ENCODE assay signal across 22 mouse cellular contexts in the genomic region with DNA sequence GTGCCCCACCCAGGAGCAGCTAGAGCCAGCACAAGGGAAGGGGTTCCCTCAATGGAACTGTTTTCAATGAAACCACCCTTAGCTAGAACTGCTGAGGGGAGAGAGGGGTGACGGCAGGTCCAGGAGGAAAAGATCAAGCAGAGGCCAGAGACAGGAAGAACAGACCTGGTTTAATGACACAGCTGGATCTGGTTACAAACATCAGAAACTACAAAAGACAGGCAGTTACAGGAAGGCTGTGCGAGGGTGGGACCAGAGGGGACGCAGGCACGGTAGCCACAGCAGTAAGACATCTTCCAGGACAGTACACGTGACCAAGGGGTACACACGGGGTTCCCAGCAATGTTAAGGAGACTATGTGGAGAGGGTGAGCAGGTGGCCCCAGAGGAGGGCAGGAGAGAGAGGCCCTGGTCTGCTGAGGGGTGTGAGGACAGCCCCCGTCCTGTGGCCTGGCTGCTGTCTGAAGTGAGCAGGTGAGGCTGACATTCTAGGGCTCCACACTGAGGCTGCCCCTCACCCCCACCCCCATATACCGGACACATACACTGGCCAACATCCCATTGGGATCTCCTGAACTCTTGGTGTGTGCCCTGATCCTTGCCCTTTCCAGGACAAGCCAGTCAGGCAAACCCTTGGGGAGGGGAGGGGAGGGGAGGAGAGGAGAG. TPM values are rescaled to one million over a fixed set of nuclear protein-coding genes. Genes with fewer than 3 reads are reported as not detected.
DNase-seq lines count a peak whose midpoint lies in the region; ATAC-seq lines count a peak whose summit lies in the region.
"Had no signal": no experiment of that assay in that cellular context is flagged by ENCODE, and none has a peak within 500 bp of the region (broad histone marks: within the 10 kb centered on the region; RNA-seq: fewer than 3 reads in every experiment).

No protein-coding gene starts in this region.

- WGBS in heart, embryonic 10.5 days: 52% methylated on average over 8 of the region's 8 CpGs
- WGBS in kidney, embryonic 15.5 days: 29% methylated on average over 8 of the region's 8 CpGs
- 6% methylated on average over 8 of the region's 8 CpGs for WGBS in limb, embryonic 10.5 days

- no peak overlapping the region for H3K4me3 ChIP-seq in heart, embryonic 10.5 days
- no peak overlapping the region for H3K4me3 ChIP-seq in kidney, embryonic 15.5 days (replicated peaks)
- H3K4me3 ChIP-seq in limb, embryonic 10.5 days: peak overlapping the region; percentile 14
- H3K4me3 ChIP-seq: erythroblast, embryonic 14.5 days; heart, embryonic 12.5 days; megakaryocyte, embryonic 14.5 days had no signal

- H3K27ac ChIP-seq in heart, embryonic 10.5 days: peak overlapping the region; percentile 13; the same call in 1 of the 2 replicates
- H3K27ac ChIP-seq in kidney, embryonic 15.5 days: 0 out of 2 replicates have a peak overlapping the region, but pooled peaks have one; percentile 22
- H3K27ac ChIP-seq in limb, embryonic 10.5 days: peak overlapping the region; percentile 91

- no peak overlapping the region for H3K4me2 ChIP-seq in kidney, embryonic 15.5 days
- H3K4me2 ChIP-seq: heart, embryonic 12.5 days had no signal

- H3K36me3 ChIP-seq in heart, embryonic 10.5 days: no peaks in the 10 kb centered on the region
- H3K36me3 ChIP-seq in kidney, embryonic 15.5 days: no peaks in the 10 kb centered on the region
- H3K36me3 ChIP-seq in limb, embryonic 10.5 days: no peaks in the 10 kb centered on the region
- H3K36me3 ChIP-seq: heart, embryonic 12.5 days had no signal

- peak; percentile 7 for DNase-seq in adrenal gland, postnatal 10 days
- no peak for DNase-seq in adrenal gland, adult 18-20 months (ENCODE audit: low spot score in 2 of 2)
- DNase-seq in heart, embryonic 10.5 days (ENCODE audit: low spot score): no peak
- no peak for DNase-seq in heart, postnatal 25 days (ENCODE audit: low spot score)
- no peak for DNase-seq in kidney, postnatal 14 days
- DNase-seq in limb, embryonic 10.5 days (ENCODE audit: low spot score): peak; percentile 68
- no peak for DNase-seq in testis, postnatal 10 days (ENCODE audit: low spot score)
- DNase-seq: adrenal gland, postnatal 25 days; kidney, adult 18-20 months; lung, postnatal 14 days; right cerebral cortex, adult 18-20 months; thymus, adult 2 months had no signal

- H3K27me3 ChIP-seq in heart, embryonic 10.5 days (ENCODE audit: insufficient read depth, poor library complexity, severe bottlenecking): peaks cover 43% of the 10 kb centered on the region
- H3K27me3 ChIP-seq in kidney, embryonic 15.5 days: 0 out of 2 replicates have a peak, but pooled peaks cover 10% of the 10 kb centered on the region
- peaks cover 6% of the 10 kb centered on the region for H3K27me3 ChIP-seq in limb, embryonic 10.5 days (ENCODE audit: low read depth, poor library complexity, severe bottlenecking)

- ATAC-seq in kidney, embryonic 15.5 days (replicated peaks; ENCODE audit: low FRiP score): no peak
- ATAC-seq: forebrain, embryonic 16.5 days; midbrain, embryonic 16.5 days had no signal

- intact Hi-C loops in heart, postnatal 25 days (cut with DNase I): no loop called here

- H3K9ac ChIP-seq in kidney, embryonic 15.5 days: no peak overlapping the region
- H3K9ac ChIP-seq: heart, embryonic 12.5 days had no signal

- H3K4me1 ChIP-seq in heart, embryonic 10.5 days: peaks cover 60% of the 10 kb centered on the region
- H3K4me1 ChIP-seq in kidney, embryonic 15.5 days: peaks cover 66% of the 10 kb centered on the region
- peaks cover 71% of the 10 kb centered on the region for H3K4me1 ChIP-seq in limb, embryonic 10.5 days

- H3K9me3 ChIP-seq in heart, embryonic 10.5 days: no peaks in the 10 kb centered on the region
- no peaks in the 10 kb centered on the region for H3K9me3 ChIP-seq in kidney, embryonic 15.5 days (replicated peaks)
- H3K9me3 ChIP-seq in limb, embryonic 10.5 days (replicated peaks): no peaks in the 10 kb centered on the region
- H3K9me3 ChIP-seq: heart, embryonic 12.5 days; megakaryocyte, embryonic 14.5 days had no signal

RNA-seq across cellular contexts. Expression of a gene that starts 7.8 kb away (rescaled TPM):
- 1 to 10 TPM; 4.1 to 6.0 TPM for total RNA-seq in adrenal gland, postnatal 10 days (2021)
- total RNA-seq in adrenal gland, adult 18-20 months (2021): 10 to 100 TPM; 12.5 to 13.2 TPM
- polyA plus RNA-seq in heart, embryonic 10.5 days (2016; fragmentation: Nextera tagmentation; extraction: Ambion mirVana): 0.60 and 0.78 TPM in 2 replicates
- 1 to 10 TPM; 1.0 to 1.6 TPM for total RNA-seq in heart, postnatal 25 days (2021)
- 1.1 and 1.6 TPM in 2 replicates for polyA plus RNA-seq in kidney, embryonic 15.5 days (2015; fragmentation: Nextera tagmentation; extraction: Ambion mirVana)
- 0.16 and 0.25 TPM in 2 replicates for polyA plus RNA-seq in limb, embryonic 10.5 days (2016; fragmentation: Nextera tagmentation; extraction: Ambion mirVana)
- total RNA-seq: common myeloid progenitor, adult 5-6 weeks had no signal
- polyA plus RNA-seq: erythroblast, embryonic 14.5 days; heart, embryonic 12.5 days had no signal

RNA-seq across cellular contexts. Expression of a gene that starts 8.5 kb away (rescaled TPM):
- total RNA-seq in adrenal gland, postnatal 10 days (2021): 10 to 100 TPM; 40.8 to 44.7 TPM
- total RNA-seq in adrenal gland, adult 18-20 months (2021): 10 to 100 TPM; 26.0 to 42.7 TPM
- polyA plus RNA-seq in heart, embryonic 10.5 days (2016; fragmentation: Nextera tagmentation; extraction: Ambion mirVana): 1.0 and 2.8 TPM in 2 replicates
- 10 to 100 TPM; 34.8 to 49.8 TPM for total RNA-seq in heart, postnatal 25 days (2021)
- polyA plus RNA-seq in kidney, embryonic 15.5 days (2015; fragmentation: Nextera tagmentation; extraction: Ambion mirVana): 13.7 and 16.0 TPM in 2 replicates
- 2.7 and 5.8 TPM in 2 replicates for polyA plus RNA-seq in limb, embryonic 10.5 days (2016; fragmentation: Nextera tagmentation; extraction: Ambion mirVana)
- total RNA-seq: common myeloid progenitor, adult 5-6 weeks had no signal

RNA-seq across cellular contexts. Expression of a gene that starts 18.8 kb away (rescaled TPM):
- 10 to 100 TPM; 11.1 to 14.4 TPM for total RNA-seq in adrenal gland, postnatal 10 days (2021)
- 10 to 100 TPM; 12.1 to 17.6 TPM for total RNA-seq in adrenal gland, adult 18-20 months (2021)
- 6.7 and 8.7 TPM in 2 replicates for polyA plus RNA-seq in heart, embryonic 10.5 days (2016; fragmentation: Nextera tagmentation; extraction: Ambion mirVana)
- total RNA-seq in heart, postnatal 25 days (2021): 10 to 100 TPM; 10.6 to 12.8 TPM
- polyA plus RNA-seq in kidney, embryonic 15.5 days (2015; fragmentation: Nextera tagmentation; extraction: Ambion mirVana): 9.5 and 9.8 TPM in 2 replicates
- polyA plus RNA-seq in limb, embryonic 10.5 days (2016; fragmentation: Nextera tagmentation; extraction: Ambion mirVana): 4.4 and 5.2 TPM in 2 replicates

RNA-seq across cellular contexts. Expression of a gene that starts 59.3 kb away (rescaled TPM):
- total RNA-seq in adrenal gland, postnatal 10 days (2021): not detected
- not detected for total RNA-seq in adrenal gland, adult 18-20 months (2021)
- not detected in 2 replicates for polyA plus RNA-seq in heart, embryonic 10.5 days (2016; fragmentation: Nextera tagmentation; extraction: Ambion mirVana)
- not detected for total RNA-seq in heart, postnatal 25 days (2021)
- polyA plus RNA-seq in kidney, embryonic 15.5 days (2015; fragmentation: Nextera tagmentation; extraction: Ambion mirVana): not detected in 2 replicates
- polyA plus RNA-seq in limb, embryonic 10.5 days (2016; fragmentation: Nextera tagmentation; extraction: Ambion mirVana): not detected in 2 replicates
- total RNA-seq: adrenal gland, postnatal 25 days; common myeloid progenitor, adult 5-6 weeks; gastrocnemius, adult 8-10 months had no signal
- polyA plus RNA-seq: erythroblast, embryonic 14.5 days; forebrain, embryonic 16.5 days; heart, embryonic 12.5 days; liver, embryonic 16.5 days; stomach, embryonic 14.5 days; thymus, adult 2 months had no signal

Comparison
In these comparisons a context has a peak if more than half of its experiments do, and no peak if none do; other contexts are left out.
1. DNase-seq: peak in adrenal gland, postnatal 10 days (single experiment) and limb, embryonic 10.5 days (single experiment); none in adrenal gland, adult 18-20 months (0 of 2), heart, embryonic 10.5 days (single experiment), heart, postnatal 25 days (single experiment), kidney, postnatal 14 days (single experiment) and testis, postnatal 10 days (single experiment).
2. H3K27ac ChIP-seq: peak in every context shown above with its lines; median percentile 91 in limb, embryonic 10.5 days; 22 in kidney, embryonic 15.5 days; 13 in heart, embryonic 10.5 days.